Mouse (Mus musculus) heart, adult 2 months (tissue): ENCODE data around the gene Tmem237. TPM values are rescaled to one million over a fixed set of nuclear protein-coding genes. Genes with fewer than 3 reads are reported as not detected.
A peak's percentile ranks its signal among the peaks of the same experiment; 100 is the strongest.

ENCODE experiments used
- DNase-seq, 2 experiments: peaks; one replicate each; pipeline ENCODE4 v3.0.0; 2021
- H3K27ac ChIP-seq: fragments of 200-600 bp; 2 replicates; pipeline ENCODE4 v1.8.1; 2022
- H3K27me3 ChIP-seq: fragments of 200-500 bp; 2 replicates; pipeline ENCODE4 v1.6.1; 2012; ENCODE audit warnings: mild to moderate bottlenecking, low read length, inconsistent platforms, mixed read lengths; ENCODE audit not compliant: control insufficient read depth, insufficient read depth
- H3K36me3 ChIP-seq: fragments of 200-500 bp; 2 replicates; pipeline ENCODE4 v1.6.1; 2012; ENCODE audit warnings: low read length, inconsistent platforms; ENCODE audit not compliant: control insufficient read depth, insufficient read depth
- H3K4me1 ChIP-seq: fragments of 200-500 bp; 2 replicates; pipeline ENCODE4 v1.6.1; 2011; ENCODE audit warnings: low read length; ENCODE audit not compliant: control insufficient read depth, insufficient read depth
- H3K4me3 ChIP-seq: fragments of 200-600 bp; 2 replicates; pipeline ENCODE4 v1.8.1; 2022
- H3K79me2 ChIP-seq: fragments of 200-500 bp; replicated peaks from 2 replicates; pipeline ENCODE4 v1.6.1; 2012; ENCODE audit warnings: mild to moderate bottlenecking, inconsistent platforms, low read length, moderate library complexity, mixed read lengths; ENCODE audit not compliant: control insufficient read depth, insufficient read depth
- H3K9ac ChIP-seq: fragments of 200-500 bp; 2 replicates; pipeline ENCODE4 v1.6.1; 2012; ENCODE audit warnings: low read depth, mild to moderate bottlenecking, control low read depth, inconsistent platforms, low read length, mixed read lengths
- CTCF ChIP-seq: fragments of 200-600 bp; IDR thresholded peaks from 2 replicates; pipeline ENCODE4 v1.8.1; 2022; ENCODE audit warnings: antibody characterized with exemption, mild to moderate bottlenecking, moderate library complexity
- EP300 ChIP-seq: fragments of 200-500 bp; IDR thresholded peaks from 2 replicates; pipeline ENCODE4 v1.6.1; 2011; ENCODE audit warnings: low read depth, low read length, control low read depth; ENCODE audit not compliant: insufficient read depth
- POLR2A ChIP-seq: fragments of 200-500 bp; IDR thresholded peaks from 2 replicates; pipeline ENCODE4 v1.6.1; 2011; ENCODE audit warnings: mild to moderate bottlenecking, low read depth, low read length, control low read depth; ENCODE audit not compliant: insufficient read depth
- WGBS: fragments of 180-500 bp; shearing (Covaris S2); methylation state at CpG from one replicate; pipeline ENCODE4 v1.1.7; 2018; 5-methylcytosine and 5-hydroxymethylcytosine counted together
- intact Hi-C: fragments of 180-260 bp; cut with DNase I; formaldehyde crosslinking; loops from one replicate; pipeline ENCODE4 v1.15.1; 2025
- polyA plus RNA-seq: library from polyadenylated mRNA; depleted of rRNA; stranded (reverse); fragments of >200 nt; gene quantifications from 2 replicates; pipeline ENCODE4 v1.2.3, GENCODE M21; 2012; rRNA removed
- total RNA-seq, 2 experiments: library from RNA; stranded (reverse); gene quantifications; 2 replicates each; pipeline ENCODE4 v1.2.3; 2021

Gene Tmem237
- total and polyA plus RNA-seq, 3 experiments, result 2.4 to 3.7 (median 3.5) TPM

DNA sequence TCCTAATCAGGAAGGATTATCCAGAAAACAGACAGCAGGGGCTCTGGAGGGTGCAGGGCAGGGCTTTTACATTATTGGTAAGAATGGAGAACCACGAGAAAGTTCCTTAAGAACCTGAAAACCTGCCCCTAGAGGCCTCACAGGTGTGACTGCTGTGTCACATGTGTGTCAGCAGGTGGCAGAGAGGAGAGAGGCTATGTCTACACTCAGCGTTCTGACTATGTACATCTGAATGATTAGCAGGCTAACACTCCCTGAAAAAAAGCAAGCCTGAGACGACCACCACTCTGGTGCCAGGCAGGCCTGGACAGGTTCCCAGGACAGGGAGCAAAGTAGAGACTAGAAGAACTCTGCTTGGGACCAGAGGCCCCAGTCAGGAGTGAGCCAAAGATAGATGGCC, 49.3 kb downstream of the Tmem237 start:
- intact Hi-C loops, result loop anchor here (5.0 kb wide), 1 partner anchor 166 kb away; the partner anchor contains the start of gene Als2
- no peaks in the 10 kb centered on the region for H3K79me2 ChIP-seq
- DNase-seq, result no peak
- no peaks in the 10 kb centered on the region; the same call in 1 of the 2 replicates for H3K4me1 ChIP-seq
- H3K36me3 ChIP-seq, result no peaks in the 10 kb centered on the region
- no peak overlapping the region for H3K4me3 ChIP-seq
- no peaks in the 10 kb centered on the region for H3K27me3 ChIP-seq
- H3K27ac ChIP-seq, result no peak overlapping the region
- WGBS, result 24% methylated on average over 3 of the region's 3 CpGs
- no peak for TF ChIP-seq POLR2A
- TF ChIP-seq CTCF, result peak; percentile 48
- no peak overlapping the region for H3K9ac ChIP-seq

DNA sequence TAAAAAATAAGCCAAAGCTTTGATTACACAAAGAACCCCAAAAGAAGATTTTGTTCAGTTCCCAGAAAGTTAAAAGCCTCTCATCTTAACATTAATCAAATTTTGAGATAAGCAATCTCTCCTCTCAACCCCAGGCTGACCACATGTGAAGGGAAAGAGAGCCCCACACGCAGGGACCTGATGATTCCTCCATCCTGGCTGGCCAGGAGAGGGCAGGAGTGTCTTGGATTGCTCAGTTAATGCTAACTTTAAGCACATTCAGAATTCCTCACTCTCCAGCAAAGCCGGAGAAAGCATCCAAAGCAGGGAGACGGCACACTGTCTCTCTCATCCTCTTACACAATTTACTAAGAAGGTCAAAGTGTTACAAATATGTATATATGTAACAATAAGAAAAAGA, 52.2 kb downstream of the Tmem237 start:
- H3K27me3 ChIP-seq, result no peaks in the 10 kb centered on the region
- no peak overlapping the region for H3K9ac ChIP-seq
- peak; percentile 64 for TF ChIP-seq CTCF
- no peak for TF ChIP-seq EP300
- no peak overlapping the region for H3K4me3 ChIP-seq
- intact Hi-C loops, result loop anchor here (1.0 kb wide), 1 partner anchor 76 kb away; no protein-coding TSS in a partner anchor
- no peak for DNase-seq
- no peaks in the 10 kb centered on the region for H3K79me2 ChIP-seq
- 10% methylated on average over 3 of the region's 3 CpGs for WGBS
- no peaks in the 10 kb centered on the region for H3K36me3 ChIP-seq
- no peak overlapping the region for H3K27ac ChIP-seq
- H3K4me1 ChIP-seq, result no peaks in the 10 kb centered on the region; the same call in 1 of the 2 replicates

- no peaks in the 10 kb centered on the region for H3K27me3 ChIP-seq
- TF ChIP-seq CTCF (no peak), POLR2A (no peak), EP300 (no peak)
- H3K4me1 ChIP-seq, result no peaks in the 10 kb centered on the region; the same call in 1 of the 2 replicates
- H3K4me3 ChIP-seq, result no peak overlapping the region
- no peak overlapping the region for H3K9ac ChIP-seq
- H3K36me3 ChIP-seq, result no peaks in the 10 kb centered on the region
- no peak for DNase-seq
- intact Hi-C loops, result no loop called here
- H3K27ac ChIP-seq, result no peak overlapping the region
- H3K79me2 ChIP-seq, result no peaks in the 10 kb centered on the region
- 47% methylated on average over 3 of the region's 3 CpGs for WGBS
These were observed 56.5 kb downstream of the Tmem237 start for GRCm38 (mm10) chr1:59063697-59064096.

- H3K4me1 ChIP-seq, result no peaks in the 10 kb centered on the region
- no peaks in the 10 kb centered on the region for H3K36me3 ChIP-seq
- TF ChIP-seq EP300 (no peak), POLR2A (no peak)
- no peak for DNase-seq
- intact Hi-C loops, result no loop called here
- H3K27ac ChIP-seq, result no peak overlapping the region
- H3K4me3 ChIP-seq, result no peak overlapping the region
- no peaks in the 10 kb centered on the region for H3K27me3 ChIP-seq
- 57% methylated on average over 2 of the region's 2 CpGs for WGBS
- H3K79me2 ChIP-seq, result no peaks in the 10 kb centered on the region
- no peak overlapping the region for H3K9ac ChIP-seq
These were observed 63.3 kb downstream of the Tmem237 start for GRCm38 (mm10) chr1:59056955-59057354.

DNA sequence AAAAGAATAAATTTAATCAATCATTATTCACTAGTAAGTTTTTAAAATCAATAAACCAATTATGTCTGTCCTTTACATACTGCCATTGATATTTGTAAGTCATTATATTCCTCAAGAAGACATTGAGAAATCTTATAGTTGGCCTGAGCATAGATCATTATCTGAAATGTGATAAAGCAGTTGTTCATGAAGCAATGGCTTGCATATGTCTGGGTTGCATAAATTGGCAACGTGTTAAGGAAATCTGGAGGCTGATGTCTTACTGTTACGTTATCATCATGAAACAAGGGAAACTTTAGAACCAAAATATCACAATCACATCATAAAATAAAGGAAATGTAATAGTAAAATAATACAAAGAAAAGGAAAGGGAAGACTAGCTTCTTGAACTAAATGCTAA, 68.9 kb downstream of the Tmem237 start:
- no peaks in the 10 kb centered on the region for H3K36me3 ChIP-seq
- DNase-seq, result no peak
- no peak overlapping the region for H3K4me3 ChIP-seq
- no peaks in the 10 kb centered on the region for H3K4me1 ChIP-seq
- H3K27me3 ChIP-seq, result no peaks in the 10 kb centered on the region
- intact Hi-C loops, result no loop called here
- no peaks in the 10 kb centered on the region for H3K79me2 ChIP-seq
- TF ChIP-seq POLR2A, result no peak
- no peak for TF ChIP-seq EP300
- no peak for TF ChIP-seq CTCF
- no peak overlapping the region for H3K9ac ChIP-seq
- no peak overlapping the region for H3K27ac ChIP-seq
- 52% methylated on average over 2 of the region's 2 CpGs for WGBS

Other genes with a start within 250 kb of the Tmem237 start
- 100 to 1,000 TPM; 179 to 232 TPM for gene Trak2, start 147.0 kb downstream of the Tmem237 start, total RNA-seq
- gene Trak2, start 147.0 kb downstream of the Tmem237 start, polyA plus RNA-seq, result 71.4 and 94.1 TPM in 2 replicates
- gene Stradb, start 146.9 kb downstream of the Tmem237 start, total RNA-seq, result 10 to 100 TPM; 61.3 to 81.4 TPM
- 28.5 and 47.3 TPM in 2 replicates for gene Stradb, start 146.9 kb downstream of the Tmem237 start, polyA plus RNA-seq
- gene C2cd6, start 25.5 kb downstream of the Tmem237 start, total RNA-seq, result not detected
- gene C2cd6, start 25.5 kb downstream of the Tmem237 start, polyA plus RNA-seq, result not detected in 2 replicates
- gene Mpp4, start 43.0 kb upstream of the Tmem237 start, total RNA-seq, result not detected
- 0.26 and 0.45 TPM in 2 replicates for gene Mpp4, start 43.0 kb upstream of the Tmem237 start, polyA plus RNA-seq
- 1 to 10 TPM; 9.8 to 9.9 TPM for gene Als2, start 116.8 kb upstream of the Tmem237 start, total RNA-seq
- 2.8 and 4.7 TPM in 2 replicates for gene Als2, start 116.8 kb upstream of the Tmem237 start, polyA plus RNA-seq
- gene Cdk15, start 136.5 kb upstream of the Tmem237 start, total RNA-seq, result under 1 TPM in 1 of 2 experiments, not detected in 1; 0.32 TPM
- gene Cdk15, start 136.5 kb upstream of the Tmem237 start, polyA plus RNA-seq, result not detected in 2 replicates